ENCODE assay signal across 17 mouse cellular contexts in the genomic region with DNA sequence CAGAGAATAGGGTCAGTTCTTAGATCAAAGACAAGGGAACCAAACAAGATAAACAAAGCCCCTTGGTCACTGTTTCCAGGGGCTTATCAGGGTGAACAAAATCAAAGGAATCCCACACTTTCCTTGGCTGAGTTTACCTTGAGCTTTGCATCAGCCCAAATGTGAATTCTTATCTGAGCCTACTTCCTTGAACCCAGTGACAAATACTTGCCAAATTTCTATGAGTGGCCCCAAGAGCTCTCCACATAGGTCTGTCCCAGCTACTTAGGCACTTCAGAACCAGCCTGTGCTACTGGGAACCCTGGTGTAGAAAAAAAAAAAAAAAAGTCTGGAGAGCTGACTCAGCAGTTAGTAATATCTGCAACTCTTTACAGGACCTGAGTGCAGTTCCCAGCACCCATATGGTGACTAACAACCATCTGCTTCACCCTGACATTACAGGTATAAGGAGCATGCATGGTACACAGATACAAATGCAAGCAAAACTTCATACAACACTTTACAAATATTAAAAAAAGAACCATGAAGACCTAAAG. TPM values are rescaled to one million over a fixed set of nuclear protein-coding genes. Genes with fewer than 3 reads are reported as not detected.
DNase-seq lines count a peak whose midpoint lies in the region; ATAC-seq and TF ChIP-seq lines count a peak whose summit lies in the region.
"Had no signal": no experiment of that assay in that cellular context is flagged by ENCODE, and none has a peak within 500 bp of the region (broad histone marks: within the 10 kb centered on the region; RNA-seq: fewer than 3 reads in every experiment).

No protein-coding gene starts in this region.

- H3K27me3 ChIP-seq in heart, embryonic 10.5 days (ENCODE audit: insufficient read depth, poor library complexity, severe bottlenecking), result no peaks in the 10 kb centered on the region
- no peaks in the 10 kb centered on the region for H3K27me3 ChIP-seq in kidney, embryonic 15.5 days
- no peaks in the 10 kb centered on the region for H3K27me3 ChIP-seq in CH12.LX (replicated peaks)
- H3K27me3 ChIP-seq in limb, embryonic 15.5 days, result no peaks in the 10 kb centered on the region
- H3K27me3 ChIP-seq: hindbrain, embryonic 13.5 days; intestine, embryonic 15.5 days had no signal

- no peak for TF ChIP-seq POLR2A in CH12.LX (IDR thresholded peaks at IDR 0.05; ENCODE audit: low read depth, low read length)

- TF ChIP-seq CTCF in CH12.LX (conservative IDR thresholded peaks at IDR 0.05 in 1 of 2, IDR thresholded peaks at IDR 0.05 in 1 of 2; ENCODE audit: low read depth in 2 of 2, low read length in 2 of 2), result no peak

- H3K27ac ChIP-seq in heart, embryonic 10.5 days, result peak overlapping the region; percentile 91
- peak overlapping the region; percentile 82 for H3K27ac ChIP-seq in kidney, embryonic 15.5 days
- no peak overlapping the region for H3K27ac ChIP-seq in CH12.LX (ENCODE audit: insufficient read depth, low read depth)
- peak overlapping the region; percentile 65; the same call in 1 of the 2 replicates for H3K27ac ChIP-seq in limb, embryonic 15.5 days
- H3K27ac ChIP-seq: hindbrain, embryonic 13.5 days had no signal

- peaks cover 72% of the 10 kb centered on the region for H3K4me1 ChIP-seq in heart, embryonic 10.5 days
- H3K4me1 ChIP-seq in kidney, embryonic 15.5 days, result peaks cover 64% of the 10 kb centered on the region
- H3K4me1 ChIP-seq in CH12.LX (ENCODE audit: control insufficient read depth in 1 of 2, insufficient read depth in 2 of 2), result peaks cover 7 to 25% of the 10 kb centered on the region in 2 experiments; a peak in 3 of 4 replicates
- peaks cover 35% of the 10 kb centered on the region for H3K4me1 ChIP-seq in limb, embryonic 15.5 days

- in situ Hi-C loops in CH12.LX (cut with MboI; ENCODE audit: low pct_ligation_motif_present, low pct_unique_long_range_greater_than_20kb, low sequenced_read_pairs), result loop anchor here (5.0 kb wide), 1 partner anchor 38 kb away; no protein-coding TSS in a partner anchor

- TF ChIP-seq RAD21 in CH12.LX (IDR thresholded peaks at IDR 0.05; ENCODE audit: low read depth, low read length), result no peak

- no peak overlapping the region for H3K4me3 ChIP-seq in heart, embryonic 10.5 days
- no peak overlapping the region for H3K4me3 ChIP-seq in kidney, embryonic 15.5 days (replicated peaks)
- no peak overlapping the region for H3K4me3 ChIP-seq in CH12.LX (replicated peaks in 1 of 3; ENCODE audit: low read depth in 2 of 3, low read length in 2 of 3, poor library complexity in 1 of 3)
- H3K4me3 ChIP-seq in limb, embryonic 15.5 days, result no peak overlapping the region
- H3K4me3 ChIP-seq: hindbrain, embryonic 13.5 days; intestine, embryonic 15.5 days had no signal

- no peak for DNase-seq in heart, embryonic 10.5 days (ENCODE audit: low spot score)
- DNase-seq in heart, adult 11 months, result no peak
- DNase-seq in kidney, postnatal 10 days, result no peak
- no peak for DNase-seq in CH12.LX (ENCODE audit: extremely low read depth)
- DNase-seq in thymus, postnatal 0 days (ENCODE audit: low spot score), result no peak
- no peak for DNase-seq in c-Kit-positive CD71-positive TER-119-positive erythroid progenitor cells, embryonic 14.5 days (ENCODE audit: low spot score)
- DNase-seq: cerebellum, adult 11 months; cerebellum, postnatal 36 days; right cerebral cortex, postnatal 14 days had no signal

- no peak overlapping the region for H3K9ac ChIP-seq in kidney, embryonic 15.5 days
- no peak overlapping the region for H3K9ac ChIP-seq in CH12.LX (ENCODE audit: insufficient read depth, low read depth)
- no peak overlapping the region for H3K9ac ChIP-seq in limb, embryonic 15.5 days
- H3K9ac ChIP-seq: hindbrain, embryonic 13.5 days; intestine, embryonic 15.5 days had no signal

- dilution Hi-C loops in CH12.LX (cut with MboI; ENCODE audit: extremely low pct_ligation_motif_present, extremely low pct_unique_long_range_greater_than_20kb, low sequenced_read_pairs), result no loop called here

- H3K79me2 ChIP-seq in CH12.LX (replicated peaks; ENCODE audit: control insufficient read depth, extremely low read depth, insufficient read depth, poor library complexity, severe bottlenecking), result no peaks in the 10 kb centered on the region

- H3K36me3 ChIP-seq in heart, embryonic 10.5 days, result peaks cover 7% of the 10 kb centered on the region
- H3K36me3 ChIP-seq in kidney, embryonic 15.5 days, result peaks cover 7% of the 10 kb centered on the region; the same call in 1 of the 2 replicates
- peaks cover 0 to 19% of the 10 kb centered on the region in 2 experiments for H3K36me3 ChIP-seq in CH12.LX (replicated peaks in 1 of 2; ENCODE audit: control insufficient read depth in 1 of 2, insufficient read depth in 1 of 2, low read length in 1 of 2)
- peaks cover 7% of the 10 kb centered on the region for H3K36me3 ChIP-seq in limb, embryonic 15.5 days
- H3K36me3 ChIP-seq: intestine, embryonic 15.5 days had no signal

- no peaks in the 10 kb centered on the region for H3K9me3 ChIP-seq in heart, embryonic 10.5 days
- H3K9me3 ChIP-seq in kidney, embryonic 15.5 days (replicated peaks), result no peaks in the 10 kb centered on the region
- H3K9me3 ChIP-seq in CH12.LX (replicated peaks; ENCODE audit: low read length), result no peaks in the 10 kb centered on the region
- no peaks in the 10 kb centered on the region for H3K9me3 ChIP-seq in limb, embryonic 15.5 days
- H3K9me3 ChIP-seq: hindbrain, embryonic 13.5 days; intestine, embryonic 15.5 days had no signal

- no peak overlapping the region for H3K4me2 ChIP-seq in kidney, embryonic 15.5 days
- H3K4me2 ChIP-seq in CH12.LX (ENCODE audit: insufficient read depth, low read depth, poor library complexity, severe bottlenecking), result no peak overlapping the region
- H3K4me2 ChIP-seq in limb, embryonic 15.5 days, result no peak overlapping the region
- H3K4me2 ChIP-seq: hindbrain, embryonic 13.5 days; intestine, embryonic 15.5 days had no signal

- TF ChIP-seq EP300 in CH12.LX (IDR thresholded peaks at IDR 0.05; ENCODE audit: low read length), result no peak

- no peak for ATAC-seq in kidney, embryonic 15.5 days (replicated peaks; ENCODE audit: low FRiP score)
- no peak for ATAC-seq in limb, embryonic 15.5 days (ENCODE audit: insufficient number of reproducible peaks, low FRiP score, low TSS enrichment, low read depth)
- ATAC-seq: intestine, embryonic 15.5 days; midbrain, embryonic 16.5 days had no signal

TF ChIP-seq in CH12.LX, 34 proteins besides CTCF, POLR2A, EP300 and RAD21:
- TF ChIP-seq MAFK (IDR thresholded peaks at IDR 0.05; ENCODE audit: insufficient replicate concordance, low read length) (peak; percentile 90), ETS1 (conservative IDR thresholded peaks at IDR 0.05; ENCODE audit: low read depth, low read length) (no peak)

RNA-seq across cellular contexts. Expression of a gene that starts 36.5 kb away (rescaled TPM):
- 16.6 and 18.0 TPM in 2 replicates for polyA plus RNA-seq in heart, embryonic 10.5 days (2016; fragmentation: Nextera tagmentation; extraction: Ambion mirVana)
- 24.4 and 25.5 TPM in 2 replicates for polyA plus RNA-seq in kidney, embryonic 15.5 days (2015; fragmentation: Nextera tagmentation; extraction: Ambion mirVana)
- total RNA-seq in CH12.LX (2012; rRNA removed) (5.2 and 7.1 TPM in 2 replicates), CH12.LX (2014; rRNA removed) (8.1 and 8.6 TPM in 2 replicates)
- 8.5 and 8.7 TPM in 2 replicates for polyA plus RNA-seq in CH12.LX (2012; ENCODE audit: insufficient read length, low read depth)
- polyA plus RNA-seq in limb, embryonic 15.5 days (2015; fragmentation: Nextera tagmentation; extraction: Ambion mirVana), result 22.9 and 24.5 TPM in 2 replicates
- polyA plus RNA-seq in thymus, postnatal 0 days (2015; fragmentation: Nextera tagmentation; extraction: Ambion mirVana), result 29.8 and 30.8 TPM in 2 replicates

RNA-seq across cellular contexts. Expression of a gene that starts 48.3 kb away (rescaled TPM):
- 1.1 TPM in 1 of 2 replicates, not detected in the other for polyA plus RNA-seq in heart, embryonic 10.5 days (2016; fragmentation: Nextera tagmentation; extraction: Ambion mirVana)
- 0.43 and 0.51 TPM in 2 replicates for polyA plus RNA-seq in kidney, embryonic 15.5 days (2015; fragmentation: Nextera tagmentation; extraction: Ambion mirVana)
- not detected in 2 replicates for total RNA-seq in CH12.LX (2012; rRNA removed)
- not detected in 2 replicates for total RNA-seq in CH12.LX (2014; rRNA removed)
- not detected in 2 replicates for polyA plus RNA-seq in CH12.LX (2012; ENCODE audit: insufficient read length, low read depth)
- polyA plus RNA-seq in limb, embryonic 15.5 days (2015; fragmentation: Nextera tagmentation; extraction: Ambion mirVana), result 0.42 TPM in 1 of 2 replicates, not detected in the other
- 0.25 and 0.31 TPM in 2 replicates for polyA plus RNA-seq in thymus, postnatal 0 days (2015; fragmentation: Nextera tagmentation; extraction: Ambion mirVana)
- total RNA-seq: megakaryocyte progenitor cell, adult 5-6 weeks had no signal
- polyA plus RNA-seq: embryonic facial prominence, embryonic 11.5 days; hindbrain, embryonic 13.5 days; intestine, embryonic 15.5 days; midbrain, embryonic 16.5 days; neural tube, embryonic 11.5 days had no signal

RNA-seq across cellular contexts. Expression of a gene that starts 51.4 kb away (rescaled TPM):
- 411 and 428 TPM in 2 replicates for polyA plus RNA-seq in heart, embryonic 10.5 days (2016; fragmentation: Nextera tagmentation; extraction: Ambion mirVana)
- polyA plus RNA-seq in kidney, embryonic 15.5 days (2015; fragmentation: Nextera tagmentation; extraction: Ambion mirVana), result 488 and 506 TPM in 2 replicates
- 68.9 and 81.2 TPM in 2 replicates for total RNA-seq in CH12.LX (2012; rRNA removed)
- total RNA-seq in CH12.LX (2014; rRNA removed), result 47.3 and 73.0 TPM in 2 replicates
- polyA plus RNA-seq in CH12.LX (2012; ENCODE audit: insufficient read length, low read depth), result 318 and 337 TPM in 2 replicates
- polyA plus RNA-seq in limb, embryonic 15.5 days (2015; fragmentation: Nextera tagmentation; extraction: Ambion mirVana), result 456 and 462 TPM in 2 replicates
- polyA plus RNA-seq in thymus, postnatal 0 days (2015; fragmentation: Nextera tagmentation; extraction: Ambion mirVana), result 466 and 487 TPM in 2 replicates
